Mouse (Mus musculus): ENCODE data around the gene Hectd2. TPM values are rescaled to one million over a fixed set of nuclear protein-coding genes. Genes with fewer than 3 reads are reported as not detected.

The Hectd2 gene
- polyA plus RNA-seq, 1 experiment from 2014 or later, result 12.8 TPM

- peaks cover 50% of the 10 kb centered on the region for H3K4me1 ChIP-seq
- 65% methylated on average over 11 of the region's 11 CpGs for WGBS
- H3K27ac ChIP-seq, result peak overlapping the region; percentile 70; the same call in 1 of the 2 replicates
- no peak for ATAC-seq
- H3K9me3 ChIP-seq (replicated peaks), result no peaks in the 10 kb centered on the region
- no peak overlapping the region for H3K9ac ChIP-seq
- peaks cover 11% of the 10 kb centered on the region for H3K27me3 ChIP-seq
- H3K4me2 ChIP-seq, result peak overlapping the region; percentile 25
- H3K4me3 ChIP-seq, result no peak overlapping the region
- no peaks in the 10 kb centered on the region for H3K36me3 ChIP-seq (ENCODE audit: poor library complexity, severe bottlenecking)
Measured at GRCm38 (mm10) chr19:36536929-36537328, 17.5 kb upstream of the Hectd2 start.

DNA sequence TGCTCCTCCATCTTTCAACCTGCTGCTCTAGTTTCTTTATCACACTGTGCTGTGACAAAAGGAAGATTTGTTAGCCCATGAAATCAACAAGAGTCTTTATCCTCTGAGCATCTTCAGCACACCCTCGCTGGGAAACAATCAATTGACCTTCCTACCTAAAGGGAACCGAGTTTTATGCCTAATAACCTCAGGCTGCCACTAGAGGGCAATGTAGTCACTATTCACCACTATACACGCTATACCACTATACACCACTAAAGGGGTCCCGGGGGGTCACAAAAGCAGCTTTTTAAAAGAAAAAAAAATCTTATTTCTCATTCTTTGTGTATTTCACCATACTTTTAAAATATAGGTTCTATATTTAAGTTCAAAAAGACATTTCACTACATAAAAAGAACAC lies 15.9 kb upstream of the Hectd2 start:
- no peak for ATAC-seq
- Histone ChIP-seq H3K36me3 (ENCODE audit: poor library complexity, severe bottlenecking) (no peaks in the 10 kb centered on the region), H3K4me2 (no peak overlapping the region), H3K4me1 (peaks cover 43% of the 10 kb centered on the region), H3K27ac (no peak overlapping the region), H3K27me3 (peaks cover 11% of the 10 kb centered on the region), H3K4me3 (no peak overlapping the region), H3K9ac (no peak overlapping the region), H3K9me3 (replicated peaks) (no peaks in the 10 kb centered on the region)
- WGBS, result 6% methylated on average over 4 of the region's 4 CpGs

GRCm38 (mm10) chr19:36539311-36539710 lies 15.1 kb upstream of the Hectd2 start:
- Histone ChIP-seq H3K9me3 (replicated peaks) (no peaks in the 10 kb centered on the region), H3K4me1 (peaks cover 35% of the 10 kb centered on the region), H3K9ac (no peak overlapping the region), H3K4me3 (no peak overlapping the region), H3K4me2 (no peak overlapping the region), H3K36me3 (ENCODE audit: poor library complexity, severe bottlenecking) (no peaks in the 10 kb centered on the region), H3K27ac (no peak overlapping the region), H3K27me3 (peaks cover 11% of the 10 kb centered on the region)
- 98% methylated on average over 2 of the region's 2 CpGs for WGBS
- no peak for ATAC-seq

- no peaks in the 10 kb centered on the region for H3K9me3 ChIP-seq (replicated peaks)
- 84% methylated on average over 10 of the region's 10 CpGs for WGBS
- H3K4me2 ChIP-seq, result no peak overlapping the region
- H3K27me3 ChIP-seq, result peaks cover 11% of the 10 kb centered on the region
- H3K9ac ChIP-seq, result no peak overlapping the region
- H3K4me3 ChIP-seq, result no peak overlapping the region
- H3K36me3 ChIP-seq (ENCODE audit: poor library complexity, severe bottlenecking), result no peaks in the 10 kb centered on the region
- H3K4me1 ChIP-seq, result peaks cover 27% of the 10 kb centered on the region
- H3K27ac ChIP-seq, result no peak overlapping the region
- no peak for ATAC-seq
Measured at GRCm38 (mm10) chr19:36540012-36540606, 14.3 kb upstream of the Hectd2 start.

DNA sequence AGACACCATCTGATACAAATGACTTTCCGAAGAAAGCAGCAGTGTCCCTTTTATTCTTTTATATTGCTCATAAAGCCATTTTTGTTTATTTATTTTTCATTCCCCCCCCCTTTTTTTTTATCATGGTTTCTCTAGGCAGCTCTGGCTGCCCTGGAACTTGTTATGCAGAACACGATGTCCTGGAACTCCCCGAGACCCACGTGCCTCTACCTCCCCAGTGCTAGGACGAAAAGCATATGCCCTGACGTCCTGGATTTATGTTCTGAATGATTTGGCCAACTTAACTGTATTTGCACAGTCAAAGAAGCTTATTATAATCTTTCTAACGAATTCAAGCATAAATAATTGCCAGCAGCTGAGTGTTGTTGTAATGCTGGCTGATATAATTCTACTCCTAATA lies 13.7 kb upstream of the Hectd2 start:
- H3K4me1 ChIP-seq, result peaks cover 20% of the 10 kb centered on the region
- no peak overlapping the region for H3K9ac ChIP-seq
- WGBS, result 69% methylated on average over 7 of the region's 7 CpGs
- H3K4me3 ChIP-seq, result no peak overlapping the region
- H3K9me3 ChIP-seq (replicated peaks), result no peaks in the 10 kb centered on the region
- peaks cover 11% of the 10 kb centered on the region for H3K27me3 ChIP-seq
- no peak overlapping the region for H3K27ac ChIP-seq
- ATAC-seq, result no peak
- H3K36me3 ChIP-seq (ENCODE audit: poor library complexity, severe bottlenecking), result no peaks in the 10 kb centered on the region
- no peak overlapping the region for H3K4me2 ChIP-seq

GRCm38 (mm10) chr19:36553561-36554045 lies 836 bp upstream of the Hectd2 start:
- Histone ChIP-seq H3K4me2 (peak overlapping the region; percentile 95), H3K27me3 (peaks cover 11% of the 10 kb centered on the region), H3K4me3 (peak overlapping the region; percentile 81), H3K27ac (peak overlapping the region; percentile 45; the same call in 1 of the 2 replicates), H3K36me3 (ENCODE audit: poor library complexity, severe bottlenecking) (no peaks in the 10 kb centered on the region), H3K4me1 (peaks cover 9% of the 10 kb centered on the region), H3K9ac (peak overlapping the region; percentile 82), H3K9me3 (replicated peaks) (no peaks in the 10 kb centered on the region)
- 6% methylated on average over 20 of the region's 20 CpGs for whole genome bisulfite sequencing
- ATAC-seq, result peak; percentile 16; the same call in 1 of the 2 replicates

DNA sequence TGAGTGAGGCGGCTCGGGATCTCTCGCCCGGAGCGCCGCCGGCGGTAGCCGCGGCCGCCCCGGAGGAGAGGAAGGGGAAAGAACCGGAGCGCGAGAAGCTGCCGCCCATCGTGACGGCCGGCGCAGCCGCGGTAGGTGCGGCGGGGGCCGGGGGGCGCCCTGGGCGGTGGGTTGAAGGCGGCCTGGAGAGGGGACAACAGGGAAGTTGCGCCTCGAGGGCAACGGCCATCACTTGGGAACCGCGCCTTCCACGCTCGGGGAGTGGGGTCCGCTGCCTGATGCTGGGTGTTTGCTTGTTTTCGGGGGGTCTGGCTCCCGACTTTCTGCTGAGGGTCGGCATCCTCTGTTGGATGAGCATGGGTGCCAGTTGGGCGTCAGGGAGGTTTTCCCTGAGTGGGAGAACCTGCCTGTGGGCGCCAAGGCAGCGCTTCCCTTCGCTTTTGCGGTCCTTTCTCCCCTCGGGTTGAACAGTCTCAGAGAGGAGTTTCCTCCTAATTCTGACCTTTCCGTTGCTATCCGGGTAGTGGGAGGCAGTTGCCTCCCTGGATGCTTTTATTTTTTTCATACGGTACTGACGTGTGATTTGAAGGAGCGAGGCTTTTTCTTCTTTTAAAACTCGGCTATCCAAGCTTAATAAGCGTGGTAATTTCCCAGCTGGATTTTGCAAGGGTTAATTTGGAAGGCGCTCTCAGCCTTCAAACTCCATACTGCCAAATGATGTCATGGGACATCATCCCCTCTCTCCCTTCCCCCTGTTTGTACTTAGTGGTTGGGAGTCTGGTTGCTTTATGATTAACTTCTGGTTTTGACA lies 551 bp downstream of the Hectd2 start:
- under 1% methylated on average over 44 of the region's 53 CpGs for WGBS
- peaks cover 9% of the 10 kb centered on the region for H3K4me1 ChIP-seq
- H3K27me3 ChIP-seq, result peaks cover 11% of the 10 kb centered on the region
- peak; percentile 79 for ATAC-seq
- H3K36me3 ChIP-seq (ENCODE audit: poor library complexity, severe bottlenecking), result no peaks in the 10 kb centered on the region
- peak overlapping the region; percentile 93 for H3K9ac ChIP-seq
- H3K4me3 ChIP-seq, result peak overlapping the region; percentile 81
- no peaks in the 10 kb centered on the region for H3K9me3 ChIP-seq (replicated peaks)
- H3K4me2 ChIP-seq, result peak overlapping the region; percentile 73
- peak overlapping the region; percentile 82 for H3K27ac ChIP-seq

GRCm38 (mm10) chr19:36559331-36559730 lies 4.9 kb downstream of the Hectd2 start:
- Histone ChIP-seq H3K36me3 (ENCODE audit: poor library complexity, severe bottlenecking) (no peaks in the 10 kb centered on the region), H3K4me1 (peaks cover 10% of the 10 kb centered on the region), H3K9me3 (replicated peaks) (no peaks in the 10 kb centered on the region), H3K4me2 (no peak overlapping the region), H3K27ac (no peak overlapping the region), H3K9ac (no peak overlapping the region), H3K4me3 (no peak overlapping the region), H3K27me3 (no peaks in the 10 kb centered on the region)
- WGBS, result 84% methylated on average over 5 of the region's 5 CpGs
- ATAC-seq, result no peak

DNA sequence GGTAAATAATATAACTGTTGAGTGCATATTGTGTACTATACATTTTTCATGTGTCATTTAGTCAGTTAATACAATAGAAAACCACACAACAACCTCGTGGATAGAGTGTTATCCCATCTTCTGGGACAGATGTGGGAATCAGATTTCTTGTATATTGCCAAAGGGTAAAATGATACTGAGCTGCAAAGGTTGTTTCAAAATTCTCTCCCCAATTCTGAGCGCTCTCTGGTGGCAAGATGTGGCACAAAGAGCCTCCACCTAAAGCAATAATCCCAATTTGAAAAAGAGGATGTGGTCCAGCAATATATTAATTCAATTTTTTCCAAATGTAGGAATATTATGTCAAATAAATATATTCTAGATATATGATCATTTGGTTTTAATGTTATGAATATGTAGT lies 5.7 kb downstream of the Hectd2 start:
- Histone ChIP-seq H3K27ac (no peak overlapping the region), H3K36me3 (ENCODE audit: poor library complexity, severe bottlenecking) (no peaks in the 10 kb centered on the region), H3K4me1 (peaks cover 17% of the 10 kb centered on the region), H3K9me3 (replicated peaks) (no peaks in the 10 kb centered on the region), H3K9ac (no peak overlapping the region), H3K27me3 (no peaks in the 10 kb centered on the region), H3K4me3 (no peak overlapping the region), H3K4me2 (no peak overlapping the region)
- ATAC-seq, result no peak
- WGBS, result 24% methylated on average over 2 of the region's 2 CpGs

DNA sequence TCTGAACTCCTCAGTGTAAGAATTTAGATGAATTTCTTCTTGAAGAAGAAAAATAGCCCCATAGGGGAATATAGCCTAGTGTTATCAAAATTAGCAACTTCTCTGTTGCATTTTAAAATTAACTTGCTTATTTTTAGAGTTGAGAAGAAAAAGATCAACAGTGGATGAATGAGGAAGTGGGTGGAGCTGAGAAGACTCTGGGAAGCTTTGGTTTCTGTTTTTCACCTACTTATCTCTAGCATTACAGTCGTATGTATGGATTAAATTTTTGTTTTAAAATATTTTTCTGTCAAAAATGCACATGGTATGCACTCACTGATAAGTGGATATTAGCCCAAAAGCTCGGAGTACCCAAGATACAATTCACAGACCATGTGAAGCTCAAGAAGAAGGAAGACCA lies 6.7 kb downstream of the Hectd2 start:
- Histone ChIP-seq H3K9ac (no peak overlapping the region), H3K27ac (no peak overlapping the region)
- WGBS, result 77% methylated on average over 2 of the region's 2 CpGs

DNA sequence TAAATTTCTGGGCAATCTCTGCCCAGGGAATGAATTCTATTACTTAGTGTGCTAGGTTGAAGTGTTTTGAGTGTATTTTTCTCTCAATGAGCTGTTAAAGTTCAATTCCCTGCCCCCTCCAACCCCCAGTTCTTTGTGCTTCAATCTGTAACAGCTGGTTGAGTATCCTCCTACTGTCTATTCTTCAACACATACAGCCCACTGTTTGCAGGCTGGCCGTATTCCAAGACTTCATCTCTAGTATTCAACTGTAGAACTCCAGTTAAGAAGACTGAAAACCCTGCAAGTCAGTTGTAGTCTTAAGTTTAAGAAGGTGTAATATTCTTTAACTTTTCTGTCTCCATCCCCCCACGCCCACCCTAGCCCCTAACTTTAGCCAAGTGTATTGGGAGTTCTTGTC lies 10.0 kb downstream of the Hectd2 start:
- peaks cover 8% of the 10 kb centered on the region for H3K4me1 ChIP-seq
- no peak for ATAC-seq
- H3K9ac ChIP-seq, result no peak overlapping the region
- no peak overlapping the region for H3K4me3 ChIP-seq
- H3K9me3 ChIP-seq (replicated peaks), result no peaks in the 10 kb centered on the region
- 57% methylated on average over 2 of the region's 2 CpGs for WGBS
- H3K27ac ChIP-seq, result no peak overlapping the region
- no peaks in the 10 kb centered on the region for H3K36me3 ChIP-seq (ENCODE audit: poor library complexity, severe bottlenecking)
- no peak overlapping the region for H3K4me2 ChIP-seq
- no peaks in the 10 kb centered on the region for H3K27me3 ChIP-seq

More for the DNA sequence above, 6.7 kb downstream of the Hectd2 start:
- peaks cover 13% of the 10 kb centered on the region for H3K4me1 ChIP-seq
- H3K27me3 ChIP-seq, result no peaks in the 10 kb centered on the region
- H3K9me3 ChIP-seq (replicated peaks), result no peaks in the 10 kb centered on the region
- ATAC-seq, result no peak
- H3K36me3 ChIP-seq (ENCODE audit: poor library complexity, severe bottlenecking), result no peaks in the 10 kb centered on the region
- no peak overlapping the region for H3K4me3 ChIP-seq
- H3K4me2 ChIP-seq, result no peak overlapping the region

- H3K4me3 ChIP-seq, result no peak overlapping the region
- H3K9me3 ChIP-seq (replicated peaks), result no peaks in the 10 kb centered on the region
- WGBS, result 77% methylated on average over 3 of the region's 3 CpGs
- no peak for ATAC-seq
- peaks cover 14% of the 10 kb centered on the region for H3K36me3 ChIP-seq (ENCODE audit: poor library complexity, severe bottlenecking)
- no peak overlapping the region for H3K27ac ChIP-seq
- no peak overlapping the region for H3K4me2 ChIP-seq
- no peak overlapping the region for H3K9ac ChIP-seq
- H3K4me1 ChIP-seq, result no peaks in the 10 kb centered on the region
- no peaks in the 10 kb centered on the region for H3K27me3 ChIP-seq
Measured at GRCm38 (mm10) chr19:36573986-36574385, 19.5 kb downstream of the Hectd2 start.
